Mouse (Mus musculus): ENCODE results near the gene Cacna1d.

Cacna1d gene

DNA sequence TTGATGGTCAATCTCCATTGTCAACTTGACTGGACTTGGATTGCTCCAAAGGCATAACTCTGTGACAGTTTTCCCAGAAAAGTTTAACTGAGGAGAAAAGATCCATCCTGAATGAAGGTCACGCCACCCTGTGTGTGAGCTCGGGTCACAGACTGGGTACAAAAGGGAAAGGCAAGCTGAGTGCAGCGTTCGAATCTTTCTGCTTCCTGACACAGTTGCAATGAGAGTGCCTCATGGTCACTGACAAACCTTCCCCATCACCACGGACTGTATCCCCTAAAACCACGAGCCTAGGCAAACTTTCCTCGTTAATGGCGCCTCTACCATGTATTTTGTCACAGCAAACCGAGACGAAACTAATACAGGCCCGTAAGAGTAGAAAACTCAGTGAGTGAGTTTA is 325.2 kb downstream of the Cacna1d start:
- DNase-seq (ENCODE audit: low read depth): no peak

DNA sequence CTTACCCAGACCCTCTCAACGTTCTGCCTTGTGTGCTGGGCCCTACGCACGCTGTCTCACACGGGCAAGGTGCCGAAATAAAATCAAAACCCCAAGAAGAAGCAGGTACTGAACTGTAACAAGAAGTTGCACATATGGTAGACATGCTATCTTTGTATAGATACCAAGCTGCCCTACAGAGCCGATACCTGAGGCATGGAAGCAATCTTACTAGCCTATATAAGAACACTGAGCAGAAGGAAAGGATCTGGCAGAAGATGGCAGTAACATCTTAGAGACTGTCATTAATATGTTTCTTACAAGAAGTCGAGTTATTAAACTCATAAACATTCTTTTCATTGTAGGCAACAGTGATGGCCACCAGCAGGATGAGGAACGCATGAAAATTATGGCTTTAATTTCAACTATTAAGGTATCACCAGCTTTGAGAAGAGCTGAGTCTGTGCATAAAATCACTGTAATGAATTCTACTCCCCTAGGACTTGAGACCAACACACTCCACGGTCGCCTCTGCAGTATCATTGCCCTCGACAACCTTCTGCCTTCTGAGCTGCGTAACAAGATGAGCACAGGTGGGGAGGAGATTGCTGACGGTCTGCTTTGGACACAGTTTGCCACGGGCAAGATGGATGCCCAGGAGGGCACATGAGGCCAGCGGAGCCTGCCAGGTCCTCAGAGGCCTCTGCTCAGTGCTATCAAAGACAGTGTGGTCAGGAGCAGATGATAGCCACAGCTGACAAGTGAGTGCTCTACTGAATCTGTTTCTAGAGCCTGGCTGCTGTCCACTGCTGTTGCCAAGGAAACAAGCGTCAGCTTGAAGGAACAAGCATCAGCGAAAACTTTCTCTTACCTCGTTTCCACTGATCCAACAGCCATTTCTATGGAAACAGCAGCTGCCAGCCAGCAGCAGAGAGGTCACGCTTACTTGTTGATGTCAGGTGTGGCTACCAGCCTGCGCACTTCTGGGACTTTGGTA is 327.2 kb downstream of the Cacna1d start:
- no peak for DNase-seq (ENCODE audit: low read depth)

DNA sequence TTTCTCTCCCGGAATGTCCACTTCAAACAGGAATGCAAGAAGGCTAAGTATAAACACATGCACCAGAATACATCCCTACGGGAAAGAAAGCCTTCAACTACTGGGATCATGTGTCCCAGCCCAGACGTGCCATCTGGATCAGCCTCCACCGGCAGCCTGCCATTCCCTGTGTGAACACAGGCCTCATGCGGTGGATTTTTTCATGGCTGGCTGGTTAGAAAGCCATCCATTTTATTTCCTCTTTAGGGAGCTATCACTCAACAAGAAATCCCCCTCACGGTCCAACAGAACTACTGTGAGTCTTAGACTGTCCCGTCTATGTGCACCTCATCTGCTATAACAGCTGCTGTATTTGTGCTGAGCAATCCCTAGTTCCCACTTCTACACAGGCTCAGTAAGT is 343.5 kb downstream of the Cacna1d start:
- no peak for DNase-seq (ENCODE audit: low read depth)

DNA sequence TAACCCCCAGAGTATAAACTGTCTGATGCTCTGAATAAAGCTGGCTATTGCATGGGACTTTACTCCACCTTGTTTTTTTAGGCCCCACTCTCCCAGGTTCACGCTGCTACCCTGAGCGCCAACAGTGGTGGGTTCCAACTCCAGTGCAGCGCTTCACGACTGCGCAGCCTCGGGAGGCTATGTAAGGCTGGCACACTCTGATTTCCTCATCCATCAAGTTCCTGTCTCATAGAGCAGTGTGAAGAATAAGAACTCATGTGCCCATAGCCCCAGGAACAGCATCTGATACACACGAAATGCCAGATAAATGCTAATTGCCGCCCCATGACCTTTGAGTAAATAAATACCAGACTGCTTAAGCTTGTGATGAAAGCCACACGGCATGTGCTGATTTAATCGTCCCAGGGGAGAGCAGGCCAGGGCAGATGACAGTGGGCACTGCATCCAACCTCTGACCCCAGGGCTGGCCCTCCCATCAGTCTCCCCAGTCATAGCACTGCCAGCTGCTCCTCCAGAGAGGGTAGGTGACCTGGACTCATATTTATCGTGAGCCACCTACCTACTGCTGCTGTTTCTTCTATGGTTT is 352.8 kb downstream of the Cacna1d start:
- no peak for DNase-seq (ENCODE audit: low read depth)

DNA sequence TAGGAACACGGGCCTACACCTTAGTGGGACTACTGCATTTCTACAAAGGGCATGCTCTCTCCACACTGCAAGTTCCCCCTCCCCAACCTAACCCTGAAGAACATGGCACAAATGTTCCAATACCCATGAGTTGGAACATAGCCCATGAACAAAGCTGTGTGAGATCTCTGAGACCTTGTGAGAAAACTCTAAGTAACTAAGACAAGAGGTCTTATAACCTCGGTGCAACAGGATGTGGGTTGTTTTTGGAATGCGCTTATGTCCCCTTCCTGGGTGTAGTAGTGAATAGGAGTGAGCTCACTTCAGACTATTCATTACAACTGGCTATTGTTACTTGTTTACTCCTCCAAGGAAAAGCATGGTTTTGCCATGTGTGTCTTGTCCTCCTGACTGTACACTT is 353.3 kb downstream of the Cacna1d start:
- peak; percentile 65 for DNase-seq (ENCODE audit: low read depth)

DNA sequence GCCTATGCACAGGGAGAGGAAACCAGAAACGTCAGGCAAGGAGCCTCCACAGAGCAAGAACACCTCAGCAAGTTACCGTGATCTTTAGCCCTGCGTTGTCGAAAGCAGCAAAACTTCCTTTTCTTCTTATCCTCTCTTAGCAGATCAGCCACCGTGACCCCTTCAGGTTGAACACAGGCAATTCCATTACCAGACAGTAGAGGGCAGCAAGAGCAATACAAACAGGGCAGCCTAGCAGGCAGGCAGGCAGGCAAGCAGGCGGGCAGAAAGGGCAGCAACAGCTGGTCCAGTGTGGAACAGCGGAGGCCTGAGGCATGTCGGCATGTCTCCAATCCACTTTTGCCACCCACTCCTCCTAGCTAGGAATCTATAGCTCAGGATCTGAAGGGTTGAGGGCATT is 354.3 kb downstream of the Cacna1d start:
- peak; percentile 93 for DNase-seq (ENCODE audit: low read depth)

DNA sequence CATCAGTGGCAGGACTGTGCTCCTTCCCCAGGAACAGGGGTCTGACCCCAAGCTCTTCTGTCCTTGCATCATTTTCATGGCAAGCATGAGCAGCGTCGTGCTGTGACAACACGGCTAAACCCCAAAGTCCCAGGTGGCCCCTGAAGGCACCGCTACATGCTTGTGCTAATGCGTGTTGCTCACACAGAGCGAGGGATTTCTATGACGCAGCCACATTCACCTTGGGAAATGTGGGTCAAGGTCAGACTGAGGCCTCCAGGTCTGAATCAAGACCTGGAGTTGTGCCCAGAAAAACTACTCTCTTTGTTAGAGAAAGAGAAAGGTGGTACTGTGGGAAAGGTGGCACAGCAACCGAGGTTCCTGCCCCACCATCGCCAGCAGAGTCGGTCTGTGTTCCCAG is 355.9 kb downstream of the Cacna1d start:
- no peak for DNase-seq (ENCODE audit: low read depth)

DNA sequence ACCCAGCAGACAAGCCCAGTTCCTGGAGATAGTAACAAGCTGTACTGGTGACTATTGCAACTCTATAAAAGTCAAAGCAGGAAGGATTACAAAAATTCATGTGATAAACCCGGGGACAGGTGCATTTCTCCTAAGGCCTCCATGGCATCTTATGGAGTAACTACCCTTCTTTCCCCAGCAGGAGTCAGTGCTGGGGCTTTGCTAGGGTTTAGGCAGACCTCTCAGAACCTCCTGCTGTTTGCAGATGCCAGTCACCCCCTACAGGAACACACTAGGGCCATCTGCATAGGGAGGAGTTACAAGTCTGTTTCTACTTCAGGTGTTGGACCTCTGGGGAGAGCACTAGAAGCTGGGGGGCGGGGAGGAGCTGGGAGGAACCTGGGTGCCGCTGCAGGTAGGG is 357.6 kb downstream of the Cacna1d start:
- DNase-seq (ENCODE audit: low read depth): no peak

DNA sequence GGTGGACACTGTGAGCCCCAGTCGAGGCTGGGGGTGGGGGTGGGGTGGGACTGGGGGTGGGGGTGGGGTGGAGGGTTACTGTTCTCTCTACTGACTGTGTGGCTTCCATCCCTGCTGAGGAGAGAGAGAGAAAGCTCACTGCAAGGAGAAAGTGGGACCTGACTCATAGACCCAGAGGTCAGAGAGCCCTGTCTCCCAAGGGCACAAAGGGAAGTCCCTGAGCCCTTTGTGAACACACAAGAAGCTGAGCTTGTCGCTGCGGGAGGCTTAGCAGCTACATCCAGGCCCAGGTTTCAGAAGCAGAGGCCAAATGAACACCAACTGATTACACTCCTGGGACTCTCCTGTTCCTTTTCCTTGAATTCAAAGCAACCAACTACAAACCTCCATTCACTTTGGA is 360.0 kb downstream of the Cacna1d start:
- DNase-seq (ENCODE audit: low read depth): no peak

DNA sequence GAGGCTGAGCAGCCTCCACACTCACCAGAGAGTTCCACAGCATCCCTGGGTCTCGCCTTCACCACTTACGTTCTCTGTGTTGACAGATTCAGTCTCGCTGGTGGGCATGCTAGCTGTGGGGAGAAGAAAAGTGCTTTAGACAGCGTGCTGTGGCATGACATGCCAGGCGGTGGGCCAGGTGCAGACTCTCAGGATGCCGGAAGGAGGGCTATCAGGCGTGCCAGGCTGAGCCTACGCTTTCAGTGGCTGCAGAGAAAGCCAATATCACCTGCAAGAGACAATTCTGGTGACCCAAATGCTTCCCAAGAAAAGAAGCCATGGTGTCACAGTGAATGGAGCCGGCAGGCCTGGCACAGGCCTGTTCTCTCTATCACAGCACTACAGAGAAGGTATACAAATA is 361.2 kb downstream of the Cacna1d start:
- DNase-seq (ENCODE audit: low read depth): no peak

DNA sequence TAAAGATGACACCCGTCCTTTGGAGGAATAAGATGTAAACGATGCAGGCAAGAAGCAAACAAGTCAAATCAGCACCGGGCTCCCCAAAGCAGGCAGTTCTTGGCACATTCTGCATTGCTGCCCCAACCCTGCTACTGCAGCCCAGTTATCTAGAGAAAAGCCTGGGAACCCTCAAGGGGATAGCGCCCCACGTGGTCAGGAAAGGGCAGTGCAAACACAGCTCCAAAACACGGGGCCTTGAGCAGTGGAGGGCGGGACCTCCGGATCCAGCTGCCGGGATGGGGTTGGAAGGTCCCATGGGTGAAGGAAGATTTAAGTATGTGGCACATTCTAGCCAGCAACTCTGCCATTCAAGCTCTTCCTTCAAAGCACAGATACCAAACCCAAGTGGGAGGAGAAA is 361.9 kb downstream of the Cacna1d start:
- peak; percentile 46 for DNase-seq (ENCODE audit: low read depth)

DNA sequence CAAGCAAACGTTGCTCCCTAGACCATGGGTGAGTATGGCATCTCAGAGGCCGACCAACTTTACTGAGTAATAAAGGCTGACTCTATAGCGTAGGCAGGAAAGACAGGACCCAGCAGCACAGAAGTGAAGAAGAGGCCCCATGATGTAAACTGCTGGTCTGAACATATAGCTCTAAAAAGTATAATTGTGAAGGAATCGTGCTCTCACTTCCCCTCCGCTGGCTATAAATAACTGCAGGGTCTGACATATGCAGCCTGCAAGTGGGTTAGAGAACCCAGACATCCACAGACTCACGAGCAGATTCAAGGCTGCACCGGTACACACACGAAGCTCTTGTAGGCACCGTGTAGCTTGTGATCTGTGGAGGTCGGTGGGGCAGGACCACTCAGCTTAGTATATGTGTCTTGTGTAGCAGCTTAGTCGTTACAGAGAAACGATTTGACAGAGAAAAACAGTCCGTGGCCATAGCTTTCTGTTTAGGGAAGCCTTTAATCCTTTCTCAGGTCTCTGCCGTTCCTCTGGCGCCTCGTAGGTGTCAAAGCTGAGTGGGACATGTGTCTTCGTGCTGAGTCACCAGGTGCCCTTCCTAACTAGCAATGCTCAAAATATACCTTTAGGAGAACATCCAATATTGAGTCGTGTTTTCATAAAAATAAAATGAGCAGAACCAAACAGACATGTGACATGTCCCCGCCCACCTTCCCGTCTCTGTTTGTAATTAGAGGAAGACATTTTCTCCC is 366.1 kb downstream of the Cacna1d start:
- peak; percentile 53 for DNase-seq (ENCODE audit: low read depth)

DNA sequence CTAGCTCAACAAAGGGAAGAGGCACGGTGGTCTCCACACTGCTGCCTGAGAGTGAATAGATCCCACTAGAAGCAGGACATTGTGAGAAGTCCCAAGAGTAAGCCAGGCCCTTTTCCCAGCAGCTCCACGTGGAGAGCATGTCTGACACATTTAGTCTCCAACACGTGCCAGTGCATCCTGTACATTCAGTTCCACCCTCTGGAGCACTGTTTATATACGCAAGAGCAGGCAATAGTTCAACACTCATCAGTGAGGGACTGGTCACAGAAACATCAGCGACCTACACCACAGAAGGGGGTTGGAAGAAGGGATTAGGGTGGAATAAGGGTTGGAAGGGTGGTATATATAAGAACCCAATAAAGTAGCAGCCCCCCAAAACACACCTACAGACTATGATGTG is 371.2 kb downstream of the Cacna1d start:
- no peak for DNase-seq (ENCODE audit: low read depth)

DNA sequence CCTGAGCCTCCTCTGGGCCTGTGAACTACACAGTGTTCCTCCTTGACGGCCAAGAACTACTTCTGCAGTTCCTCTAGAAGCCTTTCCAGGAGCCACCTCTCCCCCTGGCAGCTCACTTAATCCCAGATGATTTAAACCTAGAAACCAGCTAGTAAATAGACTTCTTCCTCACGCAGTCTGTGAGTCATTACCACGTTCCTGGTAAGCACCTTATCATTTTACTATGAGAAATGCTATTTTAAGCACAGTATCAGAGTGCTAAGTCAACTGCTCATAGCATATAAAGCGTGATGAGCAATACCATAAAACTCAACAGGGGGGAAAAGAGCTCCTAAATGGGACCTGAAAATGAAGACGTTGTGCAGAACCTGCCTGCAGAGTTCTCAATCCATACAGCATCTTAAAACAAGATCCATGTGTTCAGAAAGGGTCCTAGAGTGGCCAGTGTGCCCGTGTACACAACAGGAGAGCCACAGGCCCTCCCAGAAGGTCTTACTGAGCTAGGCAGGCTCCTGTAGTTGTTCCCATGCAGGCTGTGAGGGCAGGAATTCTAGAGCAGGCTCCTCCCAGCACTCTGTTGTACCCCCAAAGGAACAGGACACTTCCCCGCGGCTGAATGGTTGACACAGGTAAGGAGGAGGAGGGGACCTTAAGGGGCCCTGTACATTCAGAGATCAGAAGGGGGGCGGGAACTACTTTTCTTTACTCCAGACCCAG is 377.7 kb downstream of the Cacna1d start:
- DNase-seq (ENCODE audit: low read depth): no peak

DNA sequence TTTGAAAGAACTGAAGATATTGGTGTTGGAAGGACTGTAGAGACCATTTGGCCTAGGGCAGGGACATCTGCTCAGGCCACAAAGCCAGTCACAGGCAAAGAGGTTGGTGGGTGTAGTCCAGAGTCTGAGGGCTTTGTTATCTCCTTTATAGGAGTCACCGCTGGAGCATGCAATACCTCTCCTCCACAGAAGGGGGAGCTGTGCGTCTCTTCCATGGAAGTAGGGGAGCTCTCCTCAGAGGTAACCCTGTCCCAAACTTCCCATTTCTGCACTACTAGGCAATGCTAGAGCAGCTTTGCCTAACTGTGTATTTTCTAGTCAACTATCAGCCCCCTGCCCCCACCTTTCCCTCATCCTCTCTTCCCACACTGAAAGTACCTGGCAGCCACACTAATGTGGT is 382.2 kb downstream of the Cacna1d start:
- DNase-seq (ENCODE audit: low read depth): peak; percentile 26

DNA sequence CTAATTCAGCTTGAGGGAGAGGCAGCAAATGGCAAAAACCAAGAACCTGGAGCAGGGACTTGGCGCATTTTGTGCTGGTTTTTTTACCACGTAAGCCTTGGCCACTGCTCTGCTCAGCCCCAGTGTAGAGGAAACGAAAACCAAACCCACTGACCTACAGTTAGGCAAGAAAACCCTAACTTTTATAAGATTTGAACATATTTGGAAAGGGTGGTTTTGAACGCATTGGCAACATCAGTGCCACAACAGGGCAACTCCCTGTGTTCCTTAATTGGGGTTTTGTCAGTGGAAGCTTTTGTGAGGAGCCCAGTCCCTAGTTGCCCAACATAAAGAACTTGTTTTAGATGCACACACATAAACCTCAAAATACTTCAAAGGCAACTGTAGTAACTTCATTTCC is 384.7 kb downstream of the Cacna1d start:
- DNase-seq (ENCODE audit: low read depth): no peak

DNA sequence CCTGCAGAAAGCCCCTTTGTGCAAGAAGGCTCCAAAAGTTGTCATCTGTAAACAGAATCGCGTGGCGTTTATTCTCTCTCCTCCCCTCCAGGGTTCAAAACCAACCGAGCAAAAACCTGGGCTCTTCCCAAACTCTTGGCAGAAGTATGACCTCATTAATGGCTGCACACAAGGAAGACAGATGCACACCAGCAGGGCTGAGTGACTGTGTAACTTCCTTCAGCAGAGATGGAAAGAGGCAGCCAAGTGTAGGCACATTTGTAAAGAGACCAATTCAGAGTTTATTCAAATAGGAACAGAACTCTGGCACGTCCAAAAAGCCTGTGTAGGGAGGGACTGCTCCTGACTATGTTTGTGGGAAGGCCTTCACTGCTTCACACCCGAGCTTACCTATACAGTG is 385.7 kb downstream of the Cacna1d start:
- DNase-seq (ENCODE audit: low read depth): no peak

DNA sequence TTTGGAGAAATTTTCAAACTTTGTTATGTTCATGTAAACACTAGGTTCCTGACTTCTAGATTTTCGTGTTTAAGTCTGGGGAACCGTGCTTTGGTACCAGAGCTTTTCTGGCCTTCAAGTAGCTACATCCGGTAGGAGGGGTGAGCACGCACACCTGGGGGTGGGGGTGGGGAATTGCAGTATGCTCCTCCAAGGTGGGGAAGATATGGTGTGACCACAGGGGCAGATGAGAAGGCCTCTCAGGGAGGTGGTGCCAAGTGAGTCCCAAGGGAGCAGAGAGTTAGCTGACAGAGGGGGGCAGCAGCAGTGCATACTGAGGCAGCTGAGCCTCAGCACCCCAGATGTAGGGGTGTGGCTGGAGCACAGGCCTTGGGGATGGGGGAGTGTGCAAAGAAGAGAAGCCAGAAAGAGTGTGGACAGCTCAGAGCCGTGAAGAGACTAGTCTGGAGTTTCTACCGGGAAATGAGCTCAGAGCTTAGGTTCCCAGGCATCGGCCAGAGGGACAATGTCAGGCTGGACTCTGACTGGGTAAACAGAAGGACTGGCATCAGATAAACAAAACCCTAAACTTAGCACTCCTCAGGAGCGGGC is 387.2 kb downstream of the Cacna1d start:
- peak; percentile 49 for DNase-seq (ENCODE audit: low read depth)

DNA sequence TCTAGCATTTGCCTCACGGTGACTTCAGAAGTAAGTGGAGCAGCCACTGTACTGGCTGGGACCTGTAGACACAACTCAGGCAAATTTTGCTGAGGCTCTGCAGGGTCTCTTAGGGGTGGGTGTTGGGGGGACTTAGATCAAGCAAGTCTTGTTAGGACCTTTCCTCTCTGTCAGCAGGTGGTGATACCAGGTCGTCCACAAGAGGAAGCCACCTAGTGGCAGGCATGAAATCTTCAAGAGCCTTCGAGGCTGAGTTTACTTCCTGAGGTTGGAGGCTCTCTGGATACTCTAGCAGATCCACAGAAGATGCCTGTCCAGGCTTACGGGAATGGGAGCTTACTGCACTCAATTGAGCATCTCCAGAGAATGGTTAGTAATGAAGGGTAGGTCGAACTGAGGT is 394.0 kb downstream of the Cacna1d start:
- peak; percentile 66 for DNase-seq (ENCODE audit: low read depth)

DNA sequence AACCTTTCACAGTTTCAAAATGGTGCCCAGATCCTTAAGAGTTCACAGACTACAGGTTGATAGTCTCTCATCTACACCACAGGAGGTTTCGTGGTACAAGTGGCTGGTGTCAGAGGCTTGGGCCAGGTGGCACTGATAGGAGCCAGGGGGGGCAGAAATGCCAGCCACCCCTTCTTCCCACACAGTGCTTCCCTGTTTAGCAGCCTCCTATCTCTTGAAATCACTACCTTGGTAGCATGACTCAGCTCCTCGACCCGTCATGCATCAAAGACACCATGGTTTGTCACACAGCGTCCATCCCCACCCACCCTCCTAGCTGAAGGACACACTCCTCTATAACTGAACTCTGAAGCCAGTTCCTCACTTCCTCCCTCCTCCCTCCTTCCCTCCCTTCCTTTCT is 398.8 kb downstream of the Cacna1d start:
- no peak for DNase-seq (ENCODE audit: low read depth)

DNA sequence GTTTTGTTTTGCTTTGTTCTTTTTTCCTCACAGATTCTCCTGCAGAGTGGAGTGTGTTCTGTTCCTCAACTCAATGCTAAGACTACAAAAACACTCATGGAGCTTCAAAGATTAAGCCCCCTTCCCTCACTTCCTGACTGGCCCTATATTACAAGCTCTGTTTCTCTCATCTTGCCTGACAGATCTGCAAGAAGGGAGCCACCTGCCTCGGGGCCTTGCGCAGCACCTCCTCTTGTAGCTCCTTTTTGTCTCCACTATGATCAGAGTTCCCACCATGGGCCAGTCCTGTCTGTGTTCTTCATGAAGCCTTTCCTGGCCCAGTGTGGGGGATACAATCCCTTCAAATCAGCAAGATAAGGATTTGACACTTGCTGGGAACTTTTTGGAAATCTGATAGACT is 399.2 kb downstream of the Cacna1d start:
- DNase-seq (ENCODE audit: low read depth): no peak

DNA sequence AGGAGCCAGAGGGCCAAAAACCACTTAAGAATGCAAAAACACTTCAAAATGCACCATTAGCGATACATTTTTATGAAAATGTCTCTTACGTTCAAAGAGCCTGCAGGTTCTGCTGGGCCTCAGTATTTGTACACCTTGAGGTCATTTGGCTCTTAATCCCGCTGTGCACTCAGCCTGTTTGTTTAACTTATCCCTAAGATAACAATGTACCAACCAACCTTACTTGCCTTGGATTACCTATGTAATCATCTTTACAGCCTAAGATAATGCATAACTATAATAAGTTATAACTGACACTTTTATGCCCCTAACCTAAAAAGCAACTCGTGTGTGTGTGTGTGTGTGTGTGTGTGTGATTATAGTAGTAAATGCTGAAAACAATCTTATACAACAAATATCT is 411.5 kb downstream of the Cacna1d start:
- no peak for DNase-seq (ENCODE audit: low read depth)
